Mouse (Mus musculus) midbrain, embryonic 16.5 days (tissue): ENCODE results near the gene Pitpnm3. TPM values are rescaled to one million over a fixed set of nuclear protein-coding genes. Genes with fewer than 3 reads are reported as not detected.

Source experiments
- ATAC-seq: fragments of 200-750 bp; cut with Nextera tagmentation; 2 replicates; pipeline ENCODE4 v1.8.0; 2017; ENCODE audit warnings: moderate TSS enrichment
- H3K27ac ChIP-seq: fragments of 300-500 bp; sonication (generic); 2 replicates; pipeline ENCODE4 v1.5.1; 2014; ENCODE audit warnings: mild to moderate bottlenecking, low read length, mixed read lengths
- H3K27me3 ChIP-seq: fragments of 300-500 bp; sonication (generic); 2 replicates; pipeline ENCODE4 v1.6.1; 2014; ENCODE audit warnings: low read depth, low read length, mixed read lengths; ENCODE audit not compliant: control insufficient read depth, insufficient read depth
- H3K36me3 ChIP-seq: fragments of 300-500 bp; sonication (generic); 2 replicates; pipeline ENCODE4 v1.6.1; 2014; ENCODE audit warnings: mild to moderate bottlenecking, low read length, moderate library complexity, mixed read lengths; ENCODE audit not compliant: control insufficient read depth, insufficient read depth
- H3K4me1 ChIP-seq: fragments of 300-500 bp; sonication (generic); 2 replicates; pipeline ENCODE4 v1.6.1; 2014; ENCODE audit warnings: mild to moderate bottlenecking, low read length, mixed read lengths; ENCODE audit not compliant: control insufficient read depth, insufficient read depth
- H3K4me2 ChIP-seq: fragments of 300-500 bp; sonication (generic); 2 replicates; pipeline ENCODE4 v1.6.1; 2014; ENCODE audit warnings: mild to moderate bottlenecking, low read length, mixed read lengths
- H3K4me3 ChIP-seq: fragments of 300-500 bp; sonication (generic); 2 replicates; pipeline ENCODE4 v1.5.1; 2014; ENCODE audit warnings: low read depth, mild to moderate bottlenecking, low read length, moderate library complexity, mixed read lengths
- H3K9ac ChIP-seq: fragments of 300-500 bp; sonication (generic); 2 replicates; pipeline ENCODE4 v1.6.1; 2014; ENCODE audit warnings: low read depth, low read length, mixed read lengths
- H3K9me3 ChIP-seq: fragments of 300-500 bp; sonication (generic); replicated peaks from 2 replicates; pipeline ENCODE4 v1.6.1; 2014; ENCODE audit warnings: mild to moderate bottlenecking, low read length, mixed read lengths; ENCODE audit not compliant: control insufficient read depth, poor library complexity, severe bottlenecking
- WGBS: fragments of 180-500 bp; shearing (Covaris S2); extraction: QIAGEN DNeasy Blood & Tissue Kit; methylation state at CpG from one replicate; pipeline ENCODE4 v1.1.7; 2014; 5-methylcytosine and 5-hydroxymethylcytosine counted together
- polyA plus RNA-seq: library from polyadenylated mRNA; unstranded; fragments of >200 nt; fragmentation: Nextera tagmentation; extraction: Ambion mirVana; gene quantifications from 2 replicates; pipeline ENCODE4 v1.2.1, GENCODE M21; 2015

Pitpnm3 gene
- polyA plus RNA-seq, 1 experiment from 2014 or later = 6.1 TPM

DNA sequence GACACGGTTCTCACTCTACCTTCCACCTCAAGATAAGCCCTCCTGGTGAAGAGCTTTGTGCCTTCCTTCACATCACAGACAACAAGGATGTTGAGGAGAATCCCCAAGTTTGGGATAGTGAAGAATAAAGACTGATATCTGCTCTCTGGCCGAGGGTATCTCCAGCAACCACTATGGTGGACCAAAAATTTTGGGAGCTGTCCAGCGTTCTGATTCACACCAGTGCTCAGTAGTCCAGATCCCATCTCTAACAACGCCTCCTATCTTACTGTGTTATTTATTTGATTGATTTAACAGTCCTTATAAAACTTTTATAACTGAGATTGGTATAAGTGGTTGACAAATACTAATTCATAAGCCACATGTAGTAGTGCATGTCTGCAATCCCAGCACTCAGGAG lies 22.3 kb downstream of the Pitpnm3 start:
- WGBS = 66% methylated on average over 4 of the region's 4 CpGs
- Histone ChIP-seq H3K36me3 (no peaks in the 10 kb centered on the region), H3K4me2 (no peak overlapping the region), H3K9ac (no peak overlapping the region), H3K4me1 (no peaks in the 10 kb centered on the region), H3K9me3 (no peaks in the 10 kb centered on the region), H3K27me3 (no peaks in the 10 kb centered on the region), H3K27ac (no peak overlapping the region), H3K4me3 (no peak overlapping the region)
- ATAC-seq = no peak

DNA sequence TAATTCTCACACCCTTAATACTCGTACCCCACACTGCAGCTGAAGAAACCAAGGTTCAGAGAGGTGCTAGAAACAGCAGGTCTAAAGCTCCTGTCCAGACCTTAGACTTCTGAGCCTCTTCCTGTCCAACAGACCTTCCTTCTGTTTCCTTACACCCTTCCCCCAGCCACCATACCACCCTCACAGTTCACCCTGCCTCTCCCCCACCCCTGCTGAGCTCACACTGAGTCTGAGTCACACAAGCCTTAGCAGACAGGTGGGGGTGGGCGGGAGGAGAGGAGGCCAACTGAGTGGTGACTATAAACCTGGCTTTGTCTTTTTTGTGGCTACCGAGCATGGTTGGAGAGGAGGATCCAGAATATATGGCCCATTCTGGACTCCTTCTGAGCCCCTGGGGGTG lies 24.9 kb downstream of the Pitpnm3 start:
- Histone ChIP-seq H3K9ac (no peak overlapping the region), H3K27me3 (no peaks in the 10 kb centered on the region), H3K4me3 (no peak overlapping the region), H3K4me1 (no peaks in the 10 kb centered on the region), H3K27ac (no peak overlapping the region), H3K36me3 (no peaks in the 10 kb centered on the region), H3K9me3 (no peaks in the 10 kb centered on the region), H3K4me2 (no peak overlapping the region)
- 48% methylated on average over 3 of the region's 3 CpGs for WGBS
- ATAC-seq = no peak

DNA sequence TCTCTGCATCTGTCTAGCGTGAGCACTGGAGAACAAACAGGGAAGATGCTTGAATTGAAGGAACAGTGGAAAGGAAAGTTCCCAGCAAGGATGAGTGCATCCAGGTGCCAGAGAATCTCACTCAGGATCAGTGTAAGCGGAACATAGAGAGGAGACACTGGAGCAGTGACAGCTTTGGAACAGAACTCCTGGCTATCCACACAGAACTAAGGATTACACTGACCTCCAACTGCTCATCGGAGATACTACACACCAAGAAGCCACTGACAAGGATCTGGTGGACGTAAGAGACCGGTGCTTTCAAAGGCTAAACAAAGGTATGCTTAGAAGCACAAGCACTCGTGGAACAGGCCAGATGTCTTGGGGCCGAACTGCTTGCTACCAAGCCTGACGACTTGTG lies 31.4 kb downstream of the Pitpnm3 start:
- Histone ChIP-seq H3K4me3 (no peak overlapping the region), H3K9ac (no peak overlapping the region), H3K4me1 (peaks cover under 1% of the 10 kb centered on the region; the same call in 1 of the 2 replicates), H3K36me3 (no peaks in the 10 kb centered on the region), H3K27ac (peak overlapping the region; percentile 5), H3K9me3 (no peaks in the 10 kb centered on the region), H3K4me2 (no peak overlapping the region), H3K27me3 (no peaks in the 10 kb centered on the region)
- no peak for ATAC-seq
- 57% methylated on average over 8 of the region's 8 CpGs for WGBS

DNA sequence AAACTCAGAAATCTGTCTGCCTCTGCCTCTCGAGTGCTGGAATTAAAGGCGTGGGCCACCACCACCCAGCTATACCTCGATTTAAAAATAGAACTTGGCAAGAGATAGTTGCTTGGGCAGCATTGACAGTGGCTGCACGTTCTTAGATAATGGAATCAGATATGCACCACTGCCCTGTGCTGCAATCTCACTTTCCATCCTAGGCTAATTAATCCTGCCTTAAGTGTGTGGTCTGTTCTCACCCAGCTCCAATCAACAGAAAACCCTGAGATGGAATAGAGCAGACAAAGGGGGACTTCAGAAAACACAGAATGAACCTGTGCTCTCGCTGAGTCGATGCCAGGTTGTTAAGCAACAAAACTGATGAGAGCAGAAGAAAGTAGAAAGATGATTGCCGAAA lies 32.0 kb downstream of the Pitpnm3 start:
- Histone ChIP-seq H3K27me3 (no peaks in the 10 kb centered on the region), H3K36me3 (no peaks in the 10 kb centered on the region), H3K27ac (peak overlapping the region; percentile 5; the same call in 1 of the 2 replicates), H3K9me3 (no peaks in the 10 kb centered on the region), H3K4me1 (peaks cover 7% of the 10 kb centered on the region; the same call in 1 of the 2 replicates), H3K4me3 (no peak overlapping the region), H3K9ac (no peak overlapping the region), H3K4me2 (no peak overlapping the region)
- WGBS = 48% methylated on average over 7 of the region's 7 CpGs
- no peak for ATAC-seq

DNA sequence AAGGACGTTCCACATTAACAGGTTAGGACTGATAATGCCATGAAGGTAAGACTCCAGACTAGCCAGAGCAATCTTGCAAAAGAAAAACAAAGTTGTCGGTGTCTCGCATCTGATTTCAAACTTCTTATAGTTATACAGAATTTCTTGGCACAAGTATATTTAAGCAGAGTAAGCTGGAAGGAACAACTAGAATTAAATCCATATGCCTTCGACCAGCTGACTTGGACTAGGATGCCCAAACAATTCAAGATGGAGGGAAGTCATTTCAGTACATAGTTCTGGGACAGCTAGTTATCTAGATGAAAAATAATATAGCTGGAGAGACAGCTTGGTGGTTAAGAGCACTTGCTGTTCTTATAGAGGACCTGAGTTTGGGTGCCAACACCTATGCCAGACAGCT lies 34.6 kb downstream of the Pitpnm3 start:
- Histone ChIP-seq H3K27ac (no peak overlapping the region), H3K27me3 (no peaks in the 10 kb centered on the region), H3K9ac (no peak overlapping the region), H3K9me3 (no peaks in the 10 kb centered on the region), H3K36me3 (no peaks in the 10 kb centered on the region), H3K4me3 (no peak overlapping the region), H3K4me2 (no peak overlapping the region), H3K4me1 (peaks cover 10% of the 10 kb centered on the region; the same call in 1 of the 2 replicates)
- ATAC-seq = no peak
- WGBS = 93% methylated on average over 4 of the region's 4 CpGs

DNA sequence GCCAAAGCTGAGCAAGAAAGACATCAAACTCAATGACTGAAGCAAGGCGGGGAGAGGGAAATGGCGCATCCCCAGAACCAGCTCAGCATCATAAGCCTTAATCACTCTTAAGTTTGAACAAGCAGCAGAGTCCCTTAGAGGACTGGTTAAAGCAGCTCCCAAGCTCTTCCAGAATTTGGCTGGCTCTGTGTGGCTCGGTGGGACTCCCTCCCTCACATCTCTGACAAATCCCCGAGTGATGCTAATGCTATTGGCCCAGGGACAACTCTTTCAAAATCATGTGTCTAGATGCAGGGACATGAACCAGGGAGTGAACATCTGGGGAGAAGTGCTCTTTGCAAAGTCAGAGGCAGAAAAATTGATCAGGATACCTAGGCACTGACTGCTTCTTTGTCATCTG lies 36.4 kb downstream of the Pitpnm3 start:
- Histone ChIP-seq H3K27ac (no peak overlapping the region), H3K36me3 (no peaks in the 10 kb centered on the region), H3K4me2 (no peak overlapping the region), H3K9ac (no peak overlapping the region), H3K27me3 (no peaks in the 10 kb centered on the region), H3K4me3 (no peak overlapping the region), H3K9me3 (no peaks in the 10 kb centered on the region), H3K4me1 (peaks cover 12% of the 10 kb centered on the region; the same call in 1 of the 2 replicates)
- 56% methylated on average over 4 of the region's 4 CpGs for WGBS
- no peak for ATAC-seq

DNA sequence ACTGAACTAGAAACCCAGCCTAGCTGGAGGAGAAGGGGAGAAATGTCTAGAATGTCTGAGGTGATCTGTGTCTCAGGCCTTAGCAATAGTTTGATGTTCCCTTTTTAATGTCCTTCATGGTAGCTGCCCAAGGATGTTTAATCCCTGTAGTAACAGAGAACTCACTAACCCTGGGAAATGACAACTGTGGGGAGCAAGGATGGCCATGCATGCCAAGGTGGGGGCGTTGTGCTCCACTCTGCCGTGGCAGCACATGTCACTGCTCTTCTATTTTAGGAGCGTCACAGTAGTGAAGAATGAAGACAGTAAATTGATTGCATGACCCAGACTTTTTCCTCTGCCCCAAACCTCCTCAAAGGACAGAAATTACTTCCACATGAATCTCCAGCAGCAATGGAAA lies 37.6 kb downstream of the Pitpnm3 start:
- H3K9ac ChIP-seq = no peak overlapping the region

DNA sequence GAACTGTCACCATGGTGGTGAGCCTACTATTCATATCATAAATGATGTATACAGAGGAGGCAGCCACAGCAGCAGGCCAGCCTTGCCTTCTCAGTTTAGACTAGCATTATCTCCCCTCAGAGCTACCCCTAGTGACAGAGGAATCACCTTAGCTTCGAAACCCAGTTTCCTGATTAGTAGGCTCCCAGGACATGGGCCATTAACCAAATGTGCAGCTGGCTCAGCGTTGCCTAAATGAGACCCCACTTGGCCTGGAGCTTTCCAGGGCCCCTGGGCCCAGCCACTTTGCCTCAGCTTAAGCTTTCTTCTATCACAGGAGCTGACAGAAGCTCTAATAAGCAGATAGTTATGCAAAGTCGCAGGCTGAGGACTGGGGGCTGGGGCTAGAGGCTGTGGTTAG lies 39.6 kb downstream of the Pitpnm3 start:
- Histone ChIP-seq H3K36me3 (no peaks in the 10 kb centered on the region), H3K4me2 (no peak overlapping the region), H3K4me3 (no peak overlapping the region), H3K27ac (no peak overlapping the region), H3K9me3 (no peaks in the 10 kb centered on the region), H3K27me3 (no peaks in the 10 kb centered on the region), H3K4me1 (peaks cover 12% of the 10 kb centered on the region; the same call in 1 of the 2 replicates), H3K9ac (no peak overlapping the region)
- no peak for ATAC-seq
- 31% methylated on average over 3 of the region's 3 CpGs for whole genome bisulfite sequencing

More for the DNA sequence above, 37.6 kb downstream of the Pitpnm3 start:
- Histone ChIP-seq H3K27ac (no peak overlapping the region), H3K4me1 (peaks cover 12% of the 10 kb centered on the region; the same call in 1 of the 2 replicates), H3K9me3 (no peaks in the 10 kb centered on the region), H3K4me2 (no peak overlapping the region), H3K36me3 (no peaks in the 10 kb centered on the region), H3K27me3 (no peaks in the 10 kb centered on the region), H3K4me3 (no peak overlapping the region)
- WGBS = 86% methylated on average over 3 of the region's 3 CpGs
- ATAC-seq = no peak

DNA sequence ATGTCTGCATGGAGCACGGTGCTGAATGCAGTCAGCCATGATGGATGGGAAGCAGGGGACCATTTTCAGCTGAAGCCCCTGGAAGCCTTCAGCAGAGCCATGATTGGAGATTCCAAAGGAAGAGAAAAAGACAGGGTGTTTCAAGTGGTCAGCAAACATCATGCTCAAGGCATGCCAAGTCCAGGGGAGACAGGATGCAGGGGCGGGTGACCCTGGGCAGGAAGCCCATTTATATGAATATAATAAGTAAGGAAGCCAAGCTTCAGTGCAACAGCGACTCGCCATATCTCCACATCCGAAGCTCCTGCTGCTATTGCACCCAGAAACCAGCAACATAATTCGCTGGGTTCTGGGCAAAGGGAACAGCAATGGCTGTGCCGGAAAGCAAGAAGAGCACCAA lies 41.1 kb downstream of the Pitpnm3 start:
- H3K27ac ChIP-seq = no peak overlapping the region
- no peaks in the 10 kb centered on the region for H3K27me3 ChIP-seq
- H3K36me3 ChIP-seq = no peaks in the 10 kb centered on the region
- H3K9ac ChIP-seq = no peak overlapping the region
- WGBS = 90% methylated on average over 7 of the region's 7 CpGs
- no peaks in the 10 kb centered on the region for H3K9me3 ChIP-seq
- ATAC-seq = no peak
- peaks cover 12% of the 10 kb centered on the region; the same call in 1 of the 2 replicates for H3K4me1 ChIP-seq
- no peak overlapping the region for H3K4me3 ChIP-seq
- H3K4me2 ChIP-seq = no peak overlapping the region
